Mouse (Mus musculus) cerebellum, adult 9-11 months (tissue): ENCODE data around the gene Fgf8.

ENCODE experiments used
- DNase-seq: peaks from one replicate; pipeline ENCODE4 v3.0.0; 2022

Fgf8 gene

DNA sequence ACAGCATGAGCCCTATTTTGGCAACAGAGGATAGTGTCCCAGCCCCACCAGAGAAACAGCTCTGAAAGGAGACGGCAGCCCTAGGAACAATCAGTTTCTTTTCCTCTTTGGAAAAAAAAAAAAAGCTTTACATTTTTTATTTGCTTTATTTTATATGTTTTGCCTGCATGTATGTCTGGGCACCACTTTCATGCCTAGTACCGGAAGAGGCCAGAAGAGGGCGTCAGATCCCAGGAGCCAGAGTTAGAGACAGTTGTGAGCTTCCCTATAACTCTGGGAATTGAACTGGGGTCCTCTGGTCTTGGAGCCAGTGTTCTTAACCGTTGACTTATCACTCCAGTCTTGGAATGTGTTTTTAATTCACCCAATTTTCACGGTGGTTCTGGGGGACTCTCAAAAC is 20.5 kb downstream of the Fgf8 start:
- DNase-seq: no peak

DNA sequence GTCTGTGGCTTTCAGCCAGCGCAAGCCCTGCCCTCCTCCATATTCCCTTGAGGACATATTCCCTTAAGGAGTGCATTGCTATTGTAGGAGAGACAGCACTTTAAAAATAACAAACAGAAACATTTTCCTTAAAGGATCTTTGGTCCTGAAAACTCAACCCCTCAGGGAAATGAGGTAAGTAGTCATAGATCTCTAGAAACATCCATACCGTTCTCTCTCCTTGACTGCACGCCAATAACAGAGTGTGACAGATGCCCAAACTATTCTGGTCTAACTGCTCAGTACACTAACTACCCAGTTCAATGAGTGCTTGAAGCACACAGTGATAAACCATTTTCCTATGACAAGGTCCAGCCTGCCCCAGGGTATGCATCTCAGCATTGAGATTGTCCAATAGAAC is 24.4 kb downstream of the Fgf8 start:
- no peak for DNase-seq

DNA sequence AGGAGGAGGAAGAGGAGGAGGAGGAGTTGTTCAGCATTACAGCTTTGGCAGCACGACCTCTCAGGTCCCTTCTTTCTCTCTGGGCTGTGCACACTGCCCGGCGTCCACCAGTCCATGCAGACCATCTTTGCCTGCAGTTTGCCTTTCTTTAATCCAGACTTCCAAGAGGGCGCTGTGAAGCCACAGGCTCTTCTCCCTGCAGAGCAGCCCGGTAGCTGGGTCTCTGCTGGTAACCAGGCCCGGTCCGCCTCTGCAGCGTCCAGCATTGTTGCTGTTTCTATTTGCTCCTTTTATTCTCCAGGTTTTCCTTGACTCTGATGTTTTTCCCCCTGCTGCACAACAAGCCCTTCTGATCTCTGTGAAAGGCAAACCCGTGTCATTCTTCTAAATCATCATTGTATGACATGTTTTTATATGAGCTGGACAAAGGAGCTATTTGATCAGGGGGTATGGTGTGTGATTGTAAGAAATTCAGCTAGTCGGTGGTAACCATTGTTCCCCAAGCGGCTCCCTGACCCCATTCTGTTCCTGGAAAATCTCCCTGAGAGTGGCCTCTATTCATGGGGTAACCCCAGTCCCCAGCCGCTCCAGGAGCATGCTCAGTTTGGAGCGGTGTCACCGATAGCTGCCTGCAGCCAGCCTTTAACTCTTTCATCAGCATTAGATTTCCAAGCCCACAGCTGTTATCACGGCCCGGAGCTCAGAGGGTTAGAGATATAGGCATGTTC is 25.1 kb downstream of the Fgf8 start:
- peak; percentile 62 for DNase-seq

DNA sequence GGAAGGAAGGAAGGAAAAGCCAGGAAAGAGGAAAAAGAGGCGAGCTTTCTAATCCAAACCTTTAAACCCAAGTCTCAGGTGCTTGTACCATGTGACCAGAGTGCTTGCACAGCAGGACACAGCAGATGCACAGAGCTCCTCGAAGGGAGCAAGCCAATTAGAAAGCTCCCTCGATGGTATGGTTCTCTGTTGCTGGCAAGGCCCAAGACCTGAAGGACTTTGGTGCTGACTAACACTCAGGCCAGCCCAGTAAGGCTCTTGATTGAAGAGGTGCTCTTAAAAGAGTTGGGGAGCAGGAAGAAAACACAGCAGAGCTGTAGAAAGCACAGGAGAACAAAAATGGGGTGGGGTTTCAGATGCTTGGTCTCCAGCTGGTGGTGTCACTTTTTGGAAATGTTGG is 34.0 kb downstream of the Fgf8 start:
- no peak for DNase-seq

DNA sequence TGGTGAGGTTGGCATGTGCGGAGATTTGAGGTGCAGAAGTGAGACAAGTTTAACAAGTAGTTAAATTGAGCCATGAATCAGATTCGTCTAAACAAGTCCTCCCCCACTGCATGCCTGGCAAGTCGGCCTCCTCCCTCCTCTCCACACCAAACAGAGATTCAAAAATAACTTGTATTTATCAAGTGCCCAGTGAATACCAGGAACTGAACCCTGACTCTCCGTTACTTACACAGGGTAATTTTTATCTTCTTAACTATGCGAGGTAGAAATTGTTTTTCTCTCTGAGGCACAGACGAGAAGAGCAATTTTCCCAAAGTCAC is 46.5 kb downstream of the Fgf8 start:
- no peak for DNase-seq

- no peak for DNase-seq
Measured at GRCm38 (mm10) chr19:45695496-45696280, 47.0 kb downstream of the Fgf8 start.

GRCm38 (mm10) chr19:45694056-45694455 is 48.7 kb downstream of the Fgf8 start:
- no peak for DNase-seq

GRCm38 (mm10) chr19:45692211-45692610 is 50.5 kb downstream of the Fgf8 start:
- no peak for DNase-seq

- no peak for DNase-seq
Measured at GRCm38 (mm10) chr19:45691001-45691535, 51.6 kb downstream of the Fgf8 start.

DNA sequence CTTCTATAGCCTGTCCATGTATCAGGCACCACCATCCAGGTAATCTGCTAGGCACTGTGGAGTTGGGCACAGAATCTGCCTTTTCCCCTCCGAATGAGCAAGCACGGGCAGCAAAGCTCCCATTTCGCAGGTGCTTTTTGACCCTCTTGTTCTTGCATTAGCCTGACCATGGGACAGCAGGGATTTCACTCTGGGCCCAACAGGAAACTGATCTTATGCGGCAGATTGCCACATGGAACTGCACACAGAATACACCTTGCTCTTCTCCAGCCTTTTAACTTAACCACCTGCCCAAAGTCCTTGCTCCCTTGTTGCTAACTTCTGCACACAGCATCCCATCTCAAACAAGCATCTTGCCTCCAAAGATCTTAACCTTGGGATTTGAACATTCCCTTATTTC is 55.7 kb downstream of the Fgf8 start:
- no peak for DNase-seq
